ENCODE assay signal across 8 mouse cellular contexts in the genomic region with DNA sequence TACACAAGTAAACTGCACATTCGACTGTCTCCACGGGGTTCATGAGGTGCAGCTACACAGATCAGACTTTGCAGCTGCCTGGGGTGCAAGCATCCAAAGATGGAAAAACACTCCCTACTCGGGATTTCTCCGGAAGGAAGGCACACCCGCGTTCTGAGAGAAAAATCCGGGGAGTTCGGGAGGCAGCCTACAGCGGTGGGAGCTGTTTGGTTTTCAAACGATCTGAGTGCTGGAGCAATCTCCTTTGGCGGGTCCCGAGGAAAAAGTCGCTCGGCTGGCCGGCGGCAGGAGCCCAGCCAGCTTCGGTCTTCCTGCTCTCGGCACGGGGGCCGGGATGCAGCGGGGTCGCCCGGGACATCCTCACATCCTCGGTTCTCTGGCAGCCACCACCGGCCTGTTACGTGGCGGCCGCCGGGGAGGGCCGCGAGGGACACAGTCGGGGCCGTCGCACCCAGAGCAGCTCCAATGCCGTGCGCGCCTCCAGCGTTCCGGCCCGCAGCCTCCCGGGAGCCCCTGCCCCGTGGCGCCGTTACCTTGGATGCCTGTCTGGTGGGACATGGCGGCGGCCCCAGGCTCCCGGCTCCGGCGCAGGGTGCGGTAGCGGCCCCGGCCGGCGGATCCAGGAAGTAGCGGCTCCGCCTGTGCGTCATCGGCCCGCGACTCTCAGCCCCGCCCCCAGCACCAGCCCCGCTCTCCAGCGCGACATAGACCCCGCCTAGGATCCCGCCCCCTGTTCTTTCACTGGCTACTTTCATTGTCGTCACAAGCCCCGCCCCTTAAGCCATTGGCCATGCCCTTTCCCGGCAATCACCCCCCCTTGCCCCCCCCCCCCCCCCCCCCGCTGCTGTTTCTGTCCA. TPM values are rescaled to one million over a fixed set of nuclear protein-coding genes. Genes with fewer than 3 reads are reported as not detected.
A peak's percentile ranks its signal among the peaks of the same experiment; 100 is the strongest.
DNase-seq lines count a peak whose midpoint lies in the region; ATAC-seq and TF ChIP-seq lines count a peak whose summit lies in the region.

A gene (minus strand): TSS at position 671 of the 857 bp plus-strand sequence.

- H3K4me2 ChIP-seq in forebrain, embryonic 13.5 days: peak within 1 kb of the TSS; percentile 70
- H3K4me2 ChIP-seq in liver, postnatal 0 days (ENCODE audit: low read depth, low read length): peak within 1 kb of the TSS; percentile 85
- peak within 1 kb of the TSS; percentile 70 for H3K4me2 ChIP-seq in neural tube, embryonic 14.5 days (ENCODE audit: low read depth, low read length)

- under 1% methylated on average over 58 of the region's 70 CpGs for WGBS in forebrain, embryonic 13.5 days
- WGBS in large intestine, adult 2 months: 1% methylated on average over 69 of the region's 70 CpGs
- WGBS in liver, postnatal 0 days (ENCODE audit: insufficient replicate concordance): 3% methylated on average over 56 of the region's 70 CpGs
- under 1% methylated on average over 58 of the region's 70 CpGs for WGBS in neural tube, embryonic 14.5 days

- ATAC-seq in cerebellum, adult (ENCODE audit: insufficient number of reproducible peaks, low FRiP score, low TSS enrichment): peak; percentile 97
- ATAC-seq in forebrain, embryonic 13.5 days: peak; percentile 99
- ATAC-seq in liver, postnatal 0 days: peak; percentile 100
- ATAC-seq in neural tube, embryonic 14.5 days (ENCODE audit: low read depth): peak; percentile 99

- no peaks in the 10 kb centered on the region for H3K27me3 ChIP-seq in ES-Bruce4 (ENCODE audit: control insufficient read depth, insufficient read depth, low read length, poor library complexity, severe bottlenecking)
- no peaks in the 10 kb centered on the region for H3K27me3 ChIP-seq in forebrain, embryonic 13.5 days
- no peaks in the 10 kb centered on the region for H3K27me3 ChIP-seq in liver, postnatal 0 days (ENCODE audit: insufficient read depth, low read length)
- H3K27me3 ChIP-seq in neural tube, embryonic 14.5 days (ENCODE audit: control insufficient read depth, insufficient read depth, low read length): no peaks in the 10 kb centered on the region

- H3K4me3 ChIP-seq in ES-Bruce4 (ENCODE audit: low read depth, low read length): peak within 1 kb of the TSS; percentile 81
- peak within 1 kb of the TSS; percentile 91 for H3K4me3 ChIP-seq in forebrain, embryonic 13.5 days
- H3K4me3 ChIP-seq in liver, postnatal 0 days (ENCODE audit: low read depth, low read length): peak within 1 kb of the TSS; percentile 100
- H3K4me3 ChIP-seq in neural tube, embryonic 14.5 days (ENCODE audit: low read depth, low read length): peak within 1 kb of the TSS; percentile 76

- TF ChIP-seq POLR2A in ES-Bruce4 (IDR thresholded peaks at IDR 0.05; ENCODE audit: insufficient read depth, low read length): no peak

- DNase-seq in heart, postnatal 10 days: peak; percentile 99
- DNase-seq in large intestine, adult 2 months (ENCODE audit: low read depth, low spot score): peak; percentile 90
- peak; percentile 99 for DNase-seq in liver, postnatal 0 days
- peak; percentile 100 for DNase-seq in testis, postnatal 10 days (ENCODE audit: low spot score)

- no peak for TF ChIP-seq EP300 in ES-Bruce4 (IDR thresholded peaks at IDR 0.05; ENCODE audit: insufficient read depth, low read depth, low read length)
- TF ChIP-seq EP300 in liver, postnatal 0 days (IDR thresholded peaks at IDR 0.05; ENCODE audit: low read depth): no peak

- TF ChIP-seq CTCF in ES-Bruce4 (IDR thresholded peaks at IDR 0.05; ENCODE audit: low read depth, low read length): no peak
- TF ChIP-seq CTCF in liver, postnatal 0 days (IDR thresholded peaks at IDR 0.05; ENCODE audit: low read depth): peak; percentile 47

- peak within 1 kb of the TSS; percentile 98 for H3K9ac ChIP-seq in ES-Bruce4 (ENCODE audit: low read depth, poor library complexity, severe bottlenecking)
- H3K9ac ChIP-seq in forebrain, embryonic 13.5 days: peak within 1 kb of the TSS; percentile 95
- H3K9ac ChIP-seq in liver, postnatal 0 days (replicated peaks): peak within 1 kb of the TSS; percentile 99
- peak within 1 kb of the TSS; percentile 76 for H3K9ac ChIP-seq in neural tube, embryonic 14.5 days (replicated peaks; ENCODE audit: low read depth, low read length)

- H3K9me3 ChIP-seq in ES-Bruce4 (replicated peaks; ENCODE audit: control insufficient read depth, insufficient read depth, low read length, poor library complexity, severe bottlenecking): no peaks in the 10 kb centered on the region
- H3K9me3 ChIP-seq in forebrain, embryonic 13.5 days (replicated peaks): no peaks in the 10 kb centered on the region
- H3K9me3 ChIP-seq in liver, postnatal 0 days (ENCODE audit: low read length): no peaks in the 10 kb centered on the region
- no peaks in the 10 kb centered on the region for H3K9me3 ChIP-seq in neural tube, embryonic 14.5 days (ENCODE audit: control insufficient read depth, low read length)

- H3K4me1 ChIP-seq in ES-Bruce4 (ENCODE audit: control insufficient read depth, insufficient read depth, low read length): no peaks in the 10 kb centered on the region
- H3K4me1 ChIP-seq in forebrain, embryonic 13.5 days: peaks cover 14% of the 10 kb centered on the region
- H3K4me1 ChIP-seq in liver, postnatal 0 days (ENCODE audit: insufficient read depth): peaks cover 11% of the 10 kb centered on the region
- H3K4me1 ChIP-seq in neural tube, embryonic 14.5 days (ENCODE audit: control insufficient read depth, insufficient read depth, low read length): peaks cover 8% of the 10 kb centered on the region

- 0 out of 2 replicates have a peak within 1 kb of the TSS, but pooled peaks have one; percentile 1 for H3K27ac ChIP-seq in ES-Bruce4 (ENCODE audit: insufficient read depth, low read length)
- H3K27ac ChIP-seq in forebrain, embryonic 13.5 days: peak within 1 kb of the TSS; percentile 75
- H3K27ac ChIP-seq in liver, postnatal 0 days (ENCODE audit: low read depth): peak within 1 kb of the TSS; percentile 90
- peak within 1 kb of the TSS; percentile 86 for H3K27ac ChIP-seq in neural tube, embryonic 14.5 days (ENCODE audit: low read depth, low read length)

- peaks cover 16% of the 10 kb centered on the region for H3K36me3 ChIP-seq in ES-Bruce4 (ENCODE audit: control insufficient read depth, insufficient read depth, low read length, poor library complexity, severe bottlenecking)
- peaks cover 7% of the 10 kb centered on the region for H3K36me3 ChIP-seq in forebrain, embryonic 13.5 days (ENCODE audit: poor library complexity, severe bottlenecking)
- peaks cover 18% of the 10 kb centered on the region for H3K36me3 ChIP-seq in liver, postnatal 0 days (replicated peaks; ENCODE audit: insufficient read depth, low read length)
- H3K36me3 ChIP-seq in neural tube, embryonic 14.5 days (ENCODE audit: control insufficient read depth, insufficient read depth, low read length): peaks cover 14% of the 10 kb centered on the region

- intact Hi-C loops in heart, postnatal 10 days (cut with DNase I): no loop called here

RNA-seq across cellular contexts. Expression of the gene that starts here (rescaled TPM):
- polyA plus RNA-seq in ES-Bruce4 (2011; ENCODE audit: insufficient read depth, insufficient read length, low read depth, missing spikeins): 92.3 and 94.9 TPM in 2 replicates
- polyA plus RNA-seq in forebrain, embryonic 13.5 days (2015; fragmentation: Nextera tagmentation; extraction: Ambion mirVana): 112 and 114 TPM in 2 replicates
- 10 to 100 TPM; 35.4 to 45.2 TPM for total RNA-seq in heart, postnatal 10 days (2021)
- polyA plus RNA-seq in large intestine, adult 2 months (2012; rRNA removed): 59.0 and 64.5 TPM in 2 replicates
- polyA plus RNA-seq in liver, postnatal 0 days (2015; fragmentation: Nextera tagmentation; extraction: Ambion mirVana): 30.7 and 31.2 TPM in 2 replicates
- 75.5 and 85.6 TPM in 2 replicates for polyA plus RNA-seq in neural tube, embryonic 14.5 days (2014; fragmentation: Nextera tagmentation; extraction: Ambion mirVana)

Comparison
In these comparisons a context has a peak if more than half of its experiments do, and no peak if none do; other contexts are left out.
1. Peak in every context shown above with its lines: DNase-seq, ATAC-seq, H3K4me3 ChIP-seq and H3K27ac ChIP-seq.
2. H3K27ac ChIP-seq: peak in every context shown above with its lines; median percentile 90 in liver, postnatal 0 days; 86 in neural tube, embryonic 14.5 days; 75 in forebrain, embryonic 13.5 days; 1 in ES-Bruce4.